Mouse (Mus musculus): Measurements from ENCODE around the gene Fzd4. TPM values are rescaled to one million over a fixed set of nuclear protein-coding genes. Genes with fewer than 3 reads are reported as not detected.
A peak's percentile ranks its signal among the peaks of the same experiment; 100 is the strongest.

Fzd4 gene
- total and polyA plus RNA-seq, 2 experiments from 2014 or later, result 2.1 to 4.7 TPM

- Histone ChIP-seq H3K36me3 (ENCODE audit: insufficient read depth, low read length) (no peaks in the 10 kb centered on the region), H3K27me3 (ENCODE audit: insufficient read depth, low read length) (no peaks in the 10 kb centered on the region), H3K4me1 (ENCODE audit: insufficient read depth, low read length) (no peaks in the 10 kb centered on the region), H3K4me2 (ENCODE audit: low read depth, low read length) (no peak overlapping the region), H3K9ac (replicated peaks; ENCODE audit: low read length) (no peak overlapping the region), H3K9me3 (ENCODE audit: low read length) (no peaks in the 10 kb centered on the region), H3K27ac (no peak overlapping the region), H3K4me3 (ENCODE audit: low read length) (no peak overlapping the region)
- ATAC-seq (no peak), DNase-seq (ENCODE audit: low spot score) (no peak)
- no peak for TF ChIP-seq CTCF (IDR thresholded peaks at IDR 0.05; ENCODE audit: low read depth)
- WGBS, result 66% methylated on average over 2 of the region's 2 CpGs
Measured at GRCm38 (mm10) chr7:89400721-89401120, 3.4 kb upstream of the Fzd4 start.

- WGBS, result 51% methylated on average over 11 of the region's 11 CpGs
- no peak overlapping the region for H3K27ac ChIP-seq
- TF ChIP-seq CTCF (IDR thresholded peaks at IDR 0.05; ENCODE audit: low read depth), result no peak
- no peak for ATAC-seq
- DNase-seq (ENCODE audit: low spot score), result no peak
- H3K9ac ChIP-seq (replicated peaks; ENCODE audit: low read length), result no peak overlapping the region
- H3K9me3 ChIP-seq (ENCODE audit: low read length), result no peaks in the 10 kb centered on the region
- no peaks in the 10 kb centered on the region for H3K27me3 ChIP-seq (ENCODE audit: insufficient read depth, low read length)
- no peaks in the 10 kb centered on the region for H3K4me1 ChIP-seq (ENCODE audit: insufficient read depth, low read length)
- no peaks in the 10 kb centered on the region for H3K36me3 ChIP-seq (ENCODE audit: insufficient read depth, low read length)
- H3K4me3 ChIP-seq (ENCODE audit: low read length), result no peak overlapping the region
- H3K4me2 ChIP-seq (ENCODE audit: low read depth, low read length), result no peak overlapping the region
Measured at GRCm38 (mm10) chr7:89401136-89401858, 2.9 kb upstream of the Fzd4 start.

- no peak for ATAC-seq
- Histone ChIP-seq H3K4me2 (ENCODE audit: low read depth, low read length) (no peak overlapping the region), H3K4me1 (ENCODE audit: insufficient read depth, low read length) (no peaks in the 10 kb centered on the region), H3K4me3 (ENCODE audit: low read length) (no peak overlapping the region), H3K9me3 (ENCODE audit: low read length) (no peaks in the 10 kb centered on the region), H3K27me3 (ENCODE audit: insufficient read depth, low read length) (no peaks in the 10 kb centered on the region), H3K36me3 (ENCODE audit: insufficient read depth, low read length) (no peaks in the 10 kb centered on the region), H3K27ac (no peak overlapping the region), H3K9ac (replicated peaks; ENCODE audit: low read length) (no peak overlapping the region)
- no peak for TF ChIP-seq CTCF (IDR thresholded peaks at IDR 0.05; ENCODE audit: low read depth)
- WGBS, result 84% methylated on average over 3 of the region's 3 CpGs
- DNase-seq (ENCODE audit: low spot score), result no peak
Measured at GRCm38 (mm10) chr7:89401936-89402335, 2.2 kb upstream of the Fzd4 start.

GRCm38 (mm10) chr7:89403053-89403972 is 842 bp upstream of the Fzd4 start:
- H3K27ac ChIP-seq, result peak overlapping the region; percentile 81
- H3K4me2 ChIP-seq (ENCODE audit: low read depth, low read length), result peak overlapping the region; percentile 100
- H3K4me3 ChIP-seq (ENCODE audit: low read length), result peak overlapping the region; percentile 80
- no peaks in the 10 kb centered on the region for H3K36me3 ChIP-seq (ENCODE audit: insufficient read depth, low read length)
- no peak for TF ChIP-seq CTCF (IDR thresholded peaks at IDR 0.05; ENCODE audit: low read depth)
- DNase-seq (ENCODE audit: low spot score) (peak; percentile 78), ATAC-seq (peak; percentile 77)
- 6% methylated on average over 49 of the region's 52 CpGs for WGBS
- no peaks in the 10 kb centered on the region for H3K9me3 ChIP-seq (ENCODE audit: low read length)
- H3K4me1 ChIP-seq (ENCODE audit: insufficient read depth, low read length), result no peaks in the 10 kb centered on the region
- no peaks in the 10 kb centered on the region for H3K27me3 ChIP-seq (ENCODE audit: insufficient read depth, low read length)
- peak overlapping the region; percentile 75 for H3K9ac ChIP-seq (replicated peaks; ENCODE audit: low read length)

- H3K4me3 ChIP-seq (ENCODE audit: low read length), result peak overlapping the region; percentile 80
Measured at GRCm38 (mm10) chr7:89404734-89405440, 732 bp downstream of the Fzd4 start.

GRCm38 (mm10) chr7:89406011-89406410 is 1.9 kb downstream of the Fzd4 start:
- Histone ChIP-seq H3K27ac (no peak overlapping the region), H3K4me1 (ENCODE audit: insufficient read depth, low read length) (no peaks in the 10 kb centered on the region), H3K4me2 (ENCODE audit: low read depth, low read length) (peak overlapping the region; percentile 38), H3K27me3 (ENCODE audit: insufficient read depth, low read length) (no peaks in the 10 kb centered on the region), H3K9me3 (ENCODE audit: low read length) (no peaks in the 10 kb centered on the region), H3K36me3 (ENCODE audit: insufficient read depth, low read length) (no peaks in the 10 kb centered on the region), H3K9ac (replicated peaks; ENCODE audit: low read length) (no peak overlapping the region), H3K4me3 (ENCODE audit: low read length) (peak overlapping the region; percentile 13)
- no peak for TF ChIP-seq CTCF (IDR thresholded peaks at IDR 0.05; ENCODE audit: low read depth)
- DNase-seq (ENCODE audit: low spot score) (no peak), ATAC-seq (no peak)
- 63% methylated on average over 1 of the region's 1 CpGs for WGBS

More at GRCm38 (mm10) chr7:89404734-89405440, 732 bp downstream of the Fzd4 start:
- WGBS, result under 1% methylated on average over 34 of the region's 35 CpGs
- peak overlapping the region; percentile 75 for H3K9ac ChIP-seq (replicated peaks; ENCODE audit: low read length)
- ATAC-seq (no peak), DNase-seq (ENCODE audit: low spot score) (peak; percentile 8)
- H3K4me2 ChIP-seq (ENCODE audit: low read depth, low read length), result peak overlapping the region; percentile 100
- H3K27me3 ChIP-seq (ENCODE audit: insufficient read depth, low read length), result no peaks in the 10 kb centered on the region
- no peaks in the 10 kb centered on the region for H3K36me3 ChIP-seq (ENCODE audit: insufficient read depth, low read length)
- no peaks in the 10 kb centered on the region for H3K9me3 ChIP-seq (ENCODE audit: low read length)
- no peaks in the 10 kb centered on the region for H3K4me1 ChIP-seq (ENCODE audit: insufficient read depth, low read length)
- TF ChIP-seq CTCF (IDR thresholded peaks at IDR 0.05; ENCODE audit: low read depth), result no peak
- peak overlapping the region; percentile 81 for H3K27ac ChIP-seq

Data from hindbrain, postnatal 0 days (tissue).